Mouse (Mus musculus) intestine, embryonic 16.5 days (tissue): ENCODE measurements around the gene Tfap2c. TPM values are rescaled to one million over a fixed set of nuclear protein-coding genes. Genes with fewer than 3 reads are reported as not detected.

Experiments
- ATAC-seq: fragments of 200-750 bp; cut with Nextera tagmentation; 2 replicates; pipeline ENCODE4 v1.8.0; 2017; ENCODE audit warnings: moderate TSS enrichment, moderate library complexity
- H3K27ac ChIP-seq: fragments of 300-500 bp; sonication (generic); 2 replicates; pipeline ENCODE4 v1.5.1; 2014; ENCODE audit warnings: mild to moderate bottlenecking, low read length
- H3K27me3 ChIP-seq: fragments of 300-500 bp; sonication (generic); replicated peaks from 2 replicates; pipeline ENCODE4 v1.6.1; 2014; ENCODE audit warnings: low read length, control low read depth, mixed read lengths; ENCODE audit not compliant: control insufficient read depth, insufficient read depth
- H3K36me3 ChIP-seq: fragments of 300-500 bp; sonication (generic); 2 replicates; pipeline ENCODE4 v1.6.1; 2014; ENCODE audit warnings: low read length, control low read depth; ENCODE audit not compliant: control insufficient read depth, insufficient read depth
- H3K4me1 ChIP-seq: fragments of 300-500 bp; sonication (generic); 2 replicates; pipeline ENCODE4 v1.6.1; 2014; ENCODE audit warnings: low read length, control low read depth, mixed read lengths; ENCODE audit not compliant: control insufficient read depth, insufficient read depth
- H3K4me2 ChIP-seq: fragments of 300-500 bp; sonication (generic); 2 replicates; pipeline ENCODE4 v1.6.1; 2014; ENCODE audit warnings: low read depth, low read length, control low read depth
- H3K4me3 ChIP-seq: fragments of 300-500 bp; sonication (generic); 2 replicates; pipeline ENCODE4 v1.5.1; 2014; ENCODE audit warnings: mild to moderate bottlenecking, low read length
- H3K9ac ChIP-seq: fragments of 300-500 bp; sonication (generic); 2 replicates; pipeline ENCODE4 v1.6.1; 2014; ENCODE audit warnings: low read depth, low read length
- H3K9me3 ChIP-seq: fragments of 300-500 bp; sonication (generic); 2 replicates; pipeline ENCODE4 v1.6.1; 2016; ENCODE audit warnings: low read length, control low read depth; ENCODE audit not compliant: control insufficient read depth
- WGBS: fragments of 180-500 bp; shearing (Covaris S2); extraction: QIAGEN DNeasy Blood & Tissue Kit; methylation state at CpG from one replicate; pipeline ENCODE4 v1.1.7; 2014; 5-methylcytosine and 5-hydroxymethylcytosine counted together
- polyA plus RNA-seq: library from polyadenylated mRNA; unstranded; fragments of >200 nt; fragmentation: Nextera tagmentation; extraction: Ambion mirVana; gene quantifications from 2 replicates; pipeline ENCODE4 v1.2.1, GENCODE M21; 2015

The Tfap2c gene
- 0.04 and 0.13 TPM in 2 replicates for polyA plus RNA-seq

DNA sequence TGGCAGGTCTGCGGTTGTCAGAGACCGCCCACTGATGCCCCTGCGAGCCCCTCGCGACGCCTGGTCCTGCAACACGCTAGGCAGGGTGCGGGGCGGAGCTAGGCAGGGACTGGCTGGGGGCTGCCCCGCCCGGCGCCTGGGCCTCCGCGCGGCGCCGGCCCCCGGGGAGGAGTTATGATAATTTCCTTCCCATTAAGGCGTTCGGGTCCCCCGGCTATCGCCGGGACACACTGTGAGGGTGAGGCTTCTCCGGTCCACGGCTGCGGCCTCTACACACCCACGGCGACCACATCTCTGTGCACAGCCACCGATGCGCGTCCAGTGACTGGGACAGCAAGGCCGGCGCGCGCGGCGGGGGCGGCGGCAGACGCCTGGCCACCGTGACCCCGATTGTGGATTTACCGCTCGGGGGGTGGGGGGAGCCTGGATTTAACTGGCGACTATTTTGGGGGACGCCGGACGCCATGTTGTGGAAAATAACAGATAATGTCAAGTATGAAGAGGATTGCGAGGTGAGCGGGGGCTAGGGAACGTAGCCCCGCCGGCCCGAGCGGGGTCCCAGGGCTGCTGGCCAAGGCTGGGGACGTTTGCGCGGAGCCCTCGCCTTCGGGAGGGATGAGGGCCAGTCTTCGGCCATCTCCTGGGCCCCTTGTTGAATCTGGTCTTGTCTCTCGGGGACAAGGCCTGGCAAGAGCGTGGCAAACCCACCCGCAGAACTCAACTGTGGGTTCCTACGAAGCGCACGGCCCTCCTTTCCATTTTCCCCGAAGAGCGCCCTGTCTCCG is at the start of gene Tfap2c:
TSS of gene Tfap2c (plus strand) at position 223 of the 785 bp plus-strand sequence.
- no peak within 1 kb of the TSS for H3K27ac ChIP-seq
- H3K9me3 ChIP-seq = no peaks in the 10 kb centered on the region
- H3K4me1 ChIP-seq = peaks cover 33% of the 10 kb centered on the region
- H3K9ac ChIP-seq = no peak within 1 kb of the TSS
- peak; percentile 66 for ATAC-seq
- under 1% methylated on average over 70 of the region's 70 CpGs for WGBS
- H3K4me2 ChIP-seq = peak within 1 kb of the TSS; percentile 67
- peak within 1 kb of the TSS; percentile 44 for H3K4me3 ChIP-seq
- H3K27me3 ChIP-seq = peaks cover 94% of the 10 kb centered on the region
- no peaks in the 10 kb centered on the region for H3K36me3 ChIP-seq

- H3K27me3 ChIP-seq = no peaks in the 10 kb centered on the region
These were observed 48.6 kb upstream of the Tfap2c start for GRCm38 (mm10) chr2:172500752-172501316.

DNA sequence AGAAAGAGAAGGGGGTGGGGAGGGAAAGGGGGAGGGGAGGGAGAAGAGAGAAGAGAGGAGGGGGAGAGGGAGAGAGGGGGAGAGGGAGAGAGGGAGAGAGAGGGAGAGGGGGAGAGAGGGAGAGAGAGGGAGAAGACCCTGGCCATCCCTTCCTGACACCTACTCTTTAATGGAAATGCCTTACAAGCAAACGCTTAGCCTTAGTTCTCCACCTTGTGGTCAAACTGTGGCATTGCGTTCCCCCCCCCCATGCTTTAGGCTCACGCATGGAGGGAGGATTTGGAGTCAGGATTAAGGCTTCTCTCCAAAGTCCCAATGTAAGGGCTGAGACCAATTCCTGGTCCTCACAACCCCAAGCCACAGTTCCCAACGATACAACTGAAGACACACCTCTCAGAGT is 48.1 kb upstream of the Tfap2c start:
- no peaks in the 10 kb centered on the region for H3K9me3 ChIP-seq
- 0 out of 2 replicates have a peak, but pooled peaks have one; percentile 58 for ATAC-seq
- no peaks in the 10 kb centered on the region for H3K27me3 ChIP-seq
- no peak overlapping the region for H3K9ac ChIP-seq
- H3K4me1 ChIP-seq = no peaks in the 10 kb centered on the region
- H3K27ac ChIP-seq = no peak overlapping the region
- H3K4me2 ChIP-seq = no peak overlapping the region
- WGBS = 9% methylated on average over 4 of the region's 4 CpGs
- H3K4me3 ChIP-seq = no peak overlapping the region
- H3K36me3 ChIP-seq = no peaks in the 10 kb centered on the region

More at GRCm38 (mm10) chr2:172500752-172501316, 48.6 kb upstream of the Tfap2c start:
- H3K9me3 ChIP-seq = no peaks in the 10 kb centered on the region
- H3K4me1 ChIP-seq = no peaks in the 10 kb centered on the region
- no peak overlapping the region for H3K4me2 ChIP-seq
- H3K36me3 ChIP-seq = no peaks in the 10 kb centered on the region
- no peak overlapping the region for H3K9ac ChIP-seq
- ATAC-seq = no peak
- H3K4me3 ChIP-seq = no peak overlapping the region
- 28% methylated on average over 7 of the region's 7 CpGs for WGBS
- H3K27ac ChIP-seq = no peak overlapping the region

DNA sequence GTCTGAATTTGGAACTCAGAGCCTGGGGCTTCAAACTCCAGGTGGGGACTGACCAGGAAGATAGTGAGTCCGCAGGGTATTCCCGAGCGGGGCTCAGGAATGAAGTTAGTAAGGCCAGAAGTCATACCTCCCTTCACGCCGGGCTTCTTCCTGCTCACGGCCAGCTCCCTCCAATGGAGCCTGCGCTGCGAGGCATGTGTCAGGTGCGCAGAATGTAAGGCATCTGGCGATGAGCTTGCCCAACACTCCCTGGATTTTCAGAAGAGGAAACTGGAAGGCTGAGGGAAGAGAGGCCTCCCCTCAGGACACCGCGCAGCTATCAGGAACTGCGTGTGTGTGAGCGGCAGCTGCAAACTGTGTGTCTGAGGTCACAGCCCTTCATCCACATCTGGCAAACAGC is 47.2 kb upstream of the Tfap2c start:
- no peak overlapping the region for H3K4me2 ChIP-seq
- H3K9ac ChIP-seq = no peak overlapping the region
- H3K4me3 ChIP-seq = no peak overlapping the region
- 52% methylated on average over 14 of the region's 14 CpGs for WGBS
- no peaks in the 10 kb centered on the region for H3K36me3 ChIP-seq
- no peaks in the 10 kb centered on the region for H3K27me3 ChIP-seq
- H3K27ac ChIP-seq = no peak overlapping the region
- no peaks in the 10 kb centered on the region for H3K4me1 ChIP-seq
- no peaks in the 10 kb centered on the region for H3K9me3 ChIP-seq
- no peak for ATAC-seq

DNA sequence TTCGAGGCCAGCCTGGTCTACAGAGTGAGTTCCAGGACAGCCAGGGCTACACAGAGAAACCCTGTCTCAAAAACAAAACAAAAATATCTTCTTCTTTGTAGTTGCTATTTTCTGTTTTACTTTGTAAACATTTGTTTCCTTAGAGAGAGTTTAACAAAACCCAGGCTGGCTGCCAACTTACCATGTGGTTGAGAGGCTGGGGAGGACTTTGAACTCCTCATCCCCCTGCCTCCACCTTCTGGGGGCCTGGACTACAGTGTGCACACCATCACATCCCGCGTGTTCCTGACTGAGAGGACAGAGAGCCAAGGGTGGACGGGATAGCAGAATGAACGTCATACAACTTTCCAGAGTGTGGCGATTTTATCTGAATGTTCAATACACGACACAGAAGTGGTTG is 43.3 kb upstream of the Tfap2c start:
- Histone ChIP-seq H3K27ac (no peak overlapping the region), H3K4me3 (no peak overlapping the region), H3K27me3 (no peaks in the 10 kb centered on the region), H3K9me3 (no peaks in the 10 kb centered on the region), H3K9ac (no peak overlapping the region), H3K36me3 (no peaks in the 10 kb centered on the region), H3K4me1 (no peaks in the 10 kb centered on the region), H3K4me2 (no peak overlapping the region)
- no peak for ATAC-seq
- WGBS = 85% methylated on average over 7 of the region's 7 CpGs

- H3K36me3 ChIP-seq = no peaks in the 10 kb centered on the region
- no peaks in the 10 kb centered on the region for H3K27me3 ChIP-seq
- H3K4me3 ChIP-seq = no peak overlapping the region
- H3K9ac ChIP-seq = no peak overlapping the region
- no peaks in the 10 kb centered on the region for H3K9me3 ChIP-seq
- no peaks in the 10 kb centered on the region for H3K4me1 ChIP-seq
- H3K27ac ChIP-seq = no peak overlapping the region
- WGBS = 86% methylated on average over 15 of the region's 15 CpGs
- ATAC-seq = no peak
- H3K4me2 ChIP-seq = no peak overlapping the region
These were observed 39.2 kb upstream of the Tfap2c start for GRCm38 (mm10) chr2:172510056-172510712.

DNA sequence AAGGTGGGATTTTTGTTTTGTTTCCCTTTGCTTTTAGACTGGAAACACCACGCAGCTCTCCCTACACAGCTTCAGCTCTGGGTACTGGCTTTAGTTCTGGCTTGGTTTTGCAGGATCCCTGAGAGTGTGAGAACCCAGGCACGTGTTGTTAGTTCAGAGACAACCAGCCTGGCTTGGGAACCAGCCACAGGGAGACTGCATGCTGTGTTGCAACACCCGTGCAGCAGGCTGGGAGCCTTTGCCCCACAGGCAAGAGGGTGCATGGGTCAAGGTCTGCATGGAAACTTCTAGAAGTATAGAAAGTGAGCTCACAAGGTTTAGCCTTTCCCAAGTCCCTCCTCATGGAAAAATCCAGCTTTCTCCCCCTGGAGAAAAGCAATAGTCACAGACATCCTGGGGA is 38.5 kb upstream of the Tfap2c start:
- no peak overlapping the region for H3K9ac ChIP-seq
- WGBS = 50% methylated on average over 3 of the region's 3 CpGs

DNA sequence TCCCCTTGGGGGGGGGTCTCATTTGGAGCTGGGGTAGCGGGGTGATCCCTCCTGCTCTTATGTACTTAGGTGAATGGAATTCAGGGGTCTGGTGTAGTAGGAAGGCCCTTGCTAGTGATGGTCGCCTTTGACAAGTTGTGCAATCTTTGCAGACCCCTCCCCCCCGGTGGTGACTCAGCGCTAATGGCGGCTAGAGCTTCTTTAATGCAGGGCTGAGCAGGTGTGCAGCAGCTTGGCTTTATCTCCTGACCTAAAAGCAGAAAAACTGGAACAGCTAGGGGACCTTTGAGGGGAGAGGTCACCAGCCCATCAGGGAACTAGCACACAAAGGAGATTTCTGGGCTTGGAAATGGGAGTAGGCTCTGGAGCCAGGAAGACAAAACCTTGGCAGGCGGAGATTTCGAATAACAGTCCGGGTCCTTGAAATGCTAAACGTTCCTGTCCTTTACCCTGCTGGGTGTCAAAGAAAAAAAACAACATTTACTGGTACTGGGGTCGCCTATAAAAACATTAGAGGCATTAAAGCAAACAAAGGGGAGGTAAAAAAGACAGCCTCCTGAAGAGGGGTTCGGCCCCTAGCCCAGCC is 32.9 kb upstream of the Tfap2c start:
- Histone ChIP-seq H3K4me1 (no peaks in the 10 kb centered on the region), H3K27me3 (no peaks in the 10 kb centered on the region), H3K36me3 (no peaks in the 10 kb centered on the region), H3K27ac (no peak overlapping the region), H3K4me2 (no peak overlapping the region), H3K4me3 (no peak overlapping the region), H3K9me3 (no peaks in the 10 kb centered on the region), H3K9ac (no peak overlapping the region)
- ATAC-seq = no peak
- 25% methylated on average over 11 of the region's 11 CpGs for WGBS

More for the DNA sequence above, 38.5 kb upstream of the Tfap2c start:
- ATAC-seq = peak; percentile 55; the same call in 1 of the 2 replicates
- Histone ChIP-seq H3K4me2 (no peak overlapping the region), H3K4me1 (no peaks in the 10 kb centered on the region), H3K9me3 (no peaks in the 10 kb centered on the region), H3K27me3 (no peaks in the 10 kb centered on the region), H3K36me3 (no peaks in the 10 kb centered on the region), H3K27ac (no peak overlapping the region), H3K4me3 (no peak overlapping the region)
